Mouse (Mus musculus): ENCODE measurements around the gene Nav2.

The Nav2 gene

GRCm38 (mm10) chr7:48908521-48909341 is at the start of gene Nav2:
TSS of gene Nav2 (plus strand) at chr7:48908716.
- no peak for DNase-seq

- DNase-seq, result no peak
These were observed 49.2 kb upstream of the Nav2 start for GRCm38 (mm10) chr7:48859362-48859761.

- DNase-seq, result no peak
These were observed 47.6 kb upstream of the Nav2 start for GRCm38 (mm10) chr7:48860948-48861347.

GRCm38 (mm10) chr7:48861796-48862195 is 46.7 kb upstream of the Nav2 start:
- no peak for DNase-seq

- no peak for DNase-seq
These were observed 44.3 kb upstream of the Nav2 start for GRCm38 (mm10) chr7:48864199-48864598.

GRCm38 (mm10) chr7:48864671-48865458 is 43.7 kb upstream of the Nav2 start:
- DNase-seq, result no peak

GRCm38 (mm10) chr7:48867576-48867975 is 40.9 kb upstream of the Nav2 start:
- no peak for DNase-seq

GRCm38 (mm10) chr7:48870144-48870543 is 38.4 kb upstream of the Nav2 start:
- DNase-seq, result no peak

- DNase-seq, result no peak
These were observed 37.8 kb upstream of the Nav2 start for GRCm38 (mm10) chr7:48870579-48871180.

- no peak for DNase-seq
These were observed 37.2 kb upstream of the Nav2 start for GRCm38 (mm10) chr7:48871292-48871691.

GRCm38 (mm10) chr7:48875096-48875495 is 33.4 kb upstream of the Nav2 start:
- DNase-seq, result no peak

- peak; percentile 61 for DNase-seq
These were observed 32.0 kb upstream of the Nav2 start for GRCm38 (mm10) chr7:48876526-48876925.

GRCm38 (mm10) chr7:48877786-48878390 is 30.6 kb upstream of the Nav2 start:
- no peak for DNase-seq

- DNase-seq, result no peak
These were observed 28.9 kb upstream of the Nav2 start for GRCm38 (mm10) chr7:48879574-48879973.

- DNase-seq, result peak; percentile 96
These were observed 27.7 kb upstream of the Nav2 start for GRCm38 (mm10) chr7:48880591-48881481.

GRCm38 (mm10) chr7:48881486-48881885 is 27.0 kb upstream of the Nav2 start, which contains the start of gene E2f8:
TSS of gene E2f8 (minus strand) at chr7:48881596.
- DNase-seq, result peak; percentile 75

GRCm38 (mm10) chr7:48881971-48882609 is 26.4 kb upstream of the Nav2 start:
- peak; percentile 22 for DNase-seq

GRCm38 (mm10) chr7:48883525-48884265 is 24.8 kb upstream of the Nav2 start:
- DNase-seq, result no peak

GRCm38 (mm10) chr7:48884266-48884611 is 24.3 kb upstream of the Nav2 start:
- no peak for DNase-seq

GRCm38 (mm10) chr7:48887973-48888372 is 20.5 kb upstream of the Nav2 start:
- no peak for DNase-seq

- DNase-seq, result no peak
These were observed 19.8 kb upstream of the Nav2 start for GRCm38 (mm10) chr7:48888751-48889150.

All from lung, postnatal 14 days (tissue).